Mouse (Mus musculus) cerebellum, postnatal 25 days (tissue): ENCODE data around the gene Lhfp.
"Not testable (repeated sequence)": the region's sequence is repeated elsewhere in the genome, so short reads cannot be mapped to it uniquely, and the experiment has no call there.

Experiments
- DNase-seq, 2 experiments: peaks; one replicate each; pipeline ENCODE4 v3.0.0; 2021; ENCODE audit warnings: mixed read lengths in 2 of 2

Gene Lhfp

DNA sequence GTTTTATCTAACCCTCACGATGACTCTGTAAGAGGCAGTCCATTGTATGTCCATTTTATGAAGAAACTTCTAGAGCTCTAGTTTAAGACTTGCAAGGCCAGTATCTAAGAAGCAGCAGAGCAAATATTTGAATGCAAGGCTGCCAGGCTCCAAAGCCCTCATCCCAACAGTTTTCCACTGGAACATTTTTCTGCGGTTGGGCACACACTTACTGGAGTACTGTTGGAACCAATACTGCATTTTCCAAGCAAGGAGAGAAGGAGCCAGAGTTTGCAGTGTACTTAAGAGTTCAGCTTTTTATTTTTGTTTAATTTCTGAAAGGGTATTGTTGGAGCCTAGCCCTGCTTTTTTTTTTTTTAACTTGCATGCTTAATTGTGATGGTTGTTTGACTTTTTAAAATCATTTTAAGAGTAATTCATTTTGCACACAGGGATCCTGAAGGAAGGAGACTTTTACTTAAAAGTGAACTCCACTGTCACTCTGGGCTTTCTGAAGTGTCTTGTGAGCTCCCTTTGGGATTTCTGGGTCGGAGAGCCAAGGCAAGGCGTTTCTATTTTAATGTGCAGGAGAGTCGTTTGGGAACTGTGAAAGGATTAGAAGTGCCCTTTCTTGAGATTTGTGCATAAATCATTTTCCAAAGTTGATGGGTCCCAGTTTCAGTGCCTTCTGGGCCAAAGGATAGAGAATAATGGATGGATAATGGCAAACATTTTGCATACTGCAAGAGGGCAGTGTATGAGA, 180.4 kb downstream of the Lhfp start:
- DNase-seq = peak in 1 of 2 experiments; percentile 5

DNA sequence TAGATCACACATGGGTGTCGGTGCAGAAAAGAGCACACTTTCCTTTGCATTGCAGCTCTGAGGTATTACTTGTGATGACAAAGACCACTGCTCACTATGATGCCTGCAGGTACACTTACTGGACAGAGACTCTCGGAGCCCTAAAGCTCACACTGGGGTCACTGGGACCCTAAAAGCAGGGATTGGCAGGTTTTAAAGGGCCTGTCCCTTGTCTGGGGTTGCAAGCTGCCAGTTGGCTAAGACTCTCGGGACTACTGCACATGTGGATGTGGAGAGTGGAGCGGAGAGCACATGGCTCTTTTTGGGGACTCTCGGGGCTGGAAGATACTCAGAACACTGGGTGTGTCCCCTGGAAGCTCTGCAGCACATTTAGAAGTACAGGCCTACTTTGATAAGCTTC, 182.8 kb downstream of the Lhfp start:
- DNase-seq = no peak

DNA sequence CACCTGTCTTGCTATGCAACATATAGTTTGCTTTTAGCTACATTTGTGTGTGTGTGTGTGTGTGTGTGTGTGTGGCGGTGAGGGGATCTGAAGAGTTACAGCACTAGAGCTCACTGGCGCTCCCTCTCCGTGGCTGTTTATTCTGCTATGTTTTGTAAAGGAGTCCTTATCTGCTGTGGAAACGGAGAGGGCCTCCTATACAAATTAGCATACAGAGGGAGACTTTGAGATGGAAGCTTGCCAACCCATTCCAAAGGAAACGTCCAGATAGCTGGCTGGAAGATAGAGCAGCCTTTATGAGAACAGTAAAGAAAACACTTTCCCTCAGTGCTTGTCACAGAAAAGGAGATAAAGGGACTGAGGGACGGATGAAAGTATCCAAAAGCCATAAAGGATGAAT, 184.4 kb downstream of the Lhfp start:
- DNase-seq = peak in 1 of 2 experiments; percentile 34

DNA sequence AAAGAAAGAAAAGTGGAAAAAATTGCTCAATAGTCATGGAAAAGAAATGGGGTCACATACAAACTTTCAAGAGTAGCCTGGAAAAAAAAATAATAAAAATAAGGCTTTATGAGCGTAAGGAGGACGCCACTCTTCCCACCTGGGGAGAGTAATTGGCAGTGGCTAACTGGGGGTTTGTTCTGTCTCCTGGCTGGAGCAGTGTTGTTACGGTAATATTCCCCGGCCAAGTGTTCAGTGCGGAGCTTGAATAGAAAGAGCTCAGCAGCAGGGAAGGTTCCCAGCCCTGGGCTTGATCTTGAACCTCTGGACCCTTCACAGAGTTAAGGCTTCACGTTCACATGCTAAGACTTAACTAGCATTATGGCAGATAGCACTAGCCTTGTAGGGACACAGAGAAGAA, 184.9 kb downstream of the Lhfp start:
- no peak for DNase-seq

DNA sequence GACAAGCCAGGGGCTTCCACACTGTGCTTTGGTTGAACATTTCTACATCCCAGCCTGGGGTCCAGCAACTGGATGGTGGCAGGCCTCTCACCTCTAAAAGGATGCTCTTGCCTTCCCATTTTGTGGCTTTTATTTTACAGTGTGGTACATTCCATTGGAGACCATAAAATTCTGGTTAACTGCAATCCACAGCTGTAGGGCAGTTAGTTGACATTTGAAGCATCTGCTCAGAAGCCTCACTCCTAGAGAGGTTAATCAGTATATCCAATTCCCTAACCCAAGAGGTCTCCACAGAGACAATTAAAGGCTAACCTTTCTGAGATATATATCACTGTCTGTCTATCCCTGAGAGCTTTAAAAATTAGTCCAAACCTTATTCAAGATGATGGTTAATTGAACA, 186.5 kb downstream of the Lhfp start:
- peak in 1 of 2 experiments; percentile 5 for DNase-seq

DNA sequence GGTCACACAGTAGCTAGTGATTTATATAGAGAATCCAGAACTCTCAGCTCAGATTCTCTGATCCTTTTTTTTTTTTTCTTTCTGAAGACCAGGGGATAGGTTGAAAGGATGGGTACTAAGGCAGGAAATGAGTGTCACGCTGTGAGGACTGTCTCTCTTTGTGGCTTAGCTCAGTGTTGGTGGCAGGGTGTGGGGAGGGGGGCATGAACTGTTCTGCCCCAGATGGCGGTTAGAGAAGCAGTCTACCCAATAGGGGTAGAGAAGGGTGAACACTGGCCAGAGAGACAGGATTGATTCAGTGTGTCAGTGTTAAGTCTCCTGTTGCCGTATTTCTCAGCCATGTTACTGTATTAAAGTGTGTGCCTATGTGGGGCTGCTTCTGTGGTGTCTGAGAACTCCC, 189.2 kb downstream of the Lhfp start:
- DNase-seq = no peak

DNA sequence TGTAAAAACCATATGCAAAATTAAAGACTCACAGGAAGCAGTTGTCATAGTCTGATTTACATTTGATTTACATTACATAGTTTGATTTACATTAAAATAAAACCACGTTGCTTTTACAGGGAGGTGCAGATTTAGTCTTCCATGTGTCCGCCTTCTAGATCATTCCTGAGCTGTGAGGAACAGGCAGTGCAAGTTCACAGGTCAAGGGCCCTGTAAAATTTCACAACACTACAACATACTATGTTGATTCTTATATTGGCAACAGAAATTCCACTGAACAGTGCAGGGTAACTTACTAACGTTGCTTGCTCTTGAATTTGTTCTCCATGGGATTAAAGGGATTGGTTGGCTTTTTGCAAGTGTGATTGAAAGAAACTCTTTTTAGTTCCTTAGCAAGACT, 189.8 kb downstream of the Lhfp start:
- DNase-seq = no peak

DNA sequence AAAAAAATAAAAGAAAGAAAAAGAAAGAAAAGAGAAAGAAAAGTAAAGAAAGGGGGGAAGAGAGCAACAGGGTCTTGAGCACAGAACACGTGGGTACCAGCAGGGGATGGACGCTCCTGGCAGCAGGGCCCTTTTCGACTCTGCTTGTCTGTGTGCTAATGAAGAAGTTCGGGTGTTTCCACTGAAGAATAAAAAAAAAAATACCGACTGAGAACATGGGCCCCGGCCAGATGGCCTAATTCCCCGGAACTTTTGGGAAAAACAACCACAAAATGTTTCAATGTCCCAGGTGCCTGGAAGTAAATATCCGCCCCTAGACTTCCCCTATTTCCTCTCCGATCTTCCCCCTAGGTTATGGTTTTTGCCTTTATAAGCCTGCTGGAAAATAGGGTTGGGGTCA, 191.1 kb downstream of the Lhfp start:
- DNase-seq = peak in 1 of 2 experiments; percentile 45

DNA sequence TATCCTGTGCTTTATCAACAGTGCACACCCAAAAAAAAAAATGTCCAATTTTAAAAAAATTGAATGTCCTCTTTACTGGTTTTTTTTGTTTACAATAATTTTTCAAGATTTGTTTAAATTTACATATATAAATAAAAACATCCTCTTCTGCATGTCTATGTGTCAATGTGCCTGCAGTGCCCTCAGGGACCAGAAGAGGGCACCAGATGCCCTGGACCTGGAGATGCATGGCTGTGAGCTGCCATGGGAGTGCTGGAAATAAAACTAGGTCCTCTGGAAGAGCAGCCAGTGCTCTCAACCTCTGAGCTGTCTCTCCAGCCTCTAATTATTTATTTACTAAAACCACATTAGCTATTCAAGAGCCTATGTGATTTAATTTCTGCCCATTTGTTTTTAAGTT, 193.4 kb downstream of the Lhfp start:
- peak; percentile 27 to 53 for DNase-seq

DNA sequence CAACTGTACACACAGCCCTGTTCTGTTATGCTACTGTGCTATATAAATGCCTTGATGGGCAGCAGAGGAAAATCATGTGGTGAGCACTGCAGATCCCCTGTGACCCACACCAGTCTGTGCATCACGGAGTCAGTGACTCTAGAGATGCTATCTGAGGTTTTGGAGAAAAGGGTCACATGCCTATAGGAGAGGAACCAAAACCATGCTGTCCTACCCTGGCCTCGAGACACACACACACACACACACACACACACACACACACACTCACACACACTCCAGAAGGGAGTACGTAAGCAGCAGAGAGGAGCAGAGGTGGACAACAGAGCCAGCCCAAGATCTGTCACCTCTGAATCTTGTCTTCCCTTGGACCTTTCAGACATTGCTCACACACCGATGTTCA, 195.1 kb downstream of the Lhfp start:
- no peak for DNase-seq

DNA sequence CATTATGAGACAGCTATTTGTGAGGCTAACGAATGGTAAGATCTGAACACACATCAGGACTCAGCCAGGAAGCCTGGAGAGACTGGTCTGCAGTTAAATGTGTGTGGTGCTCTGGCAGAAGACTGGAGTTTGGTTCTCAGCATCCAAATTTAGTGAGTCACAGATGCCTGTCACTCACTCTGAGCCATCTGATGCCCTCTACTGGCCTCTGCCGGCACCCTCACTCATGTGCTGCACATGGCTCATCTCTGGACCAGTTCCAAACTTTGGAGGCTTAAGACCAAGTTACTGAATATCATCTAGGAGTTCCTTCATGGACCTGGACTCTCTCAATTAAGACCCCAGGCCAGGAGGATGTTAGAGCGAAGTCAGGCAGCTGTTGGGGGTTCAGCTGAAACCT, 198.8 kb downstream of the Lhfp start:
- DNase-seq = peak in 1 of 2 experiments; percentile 12

DNA sequence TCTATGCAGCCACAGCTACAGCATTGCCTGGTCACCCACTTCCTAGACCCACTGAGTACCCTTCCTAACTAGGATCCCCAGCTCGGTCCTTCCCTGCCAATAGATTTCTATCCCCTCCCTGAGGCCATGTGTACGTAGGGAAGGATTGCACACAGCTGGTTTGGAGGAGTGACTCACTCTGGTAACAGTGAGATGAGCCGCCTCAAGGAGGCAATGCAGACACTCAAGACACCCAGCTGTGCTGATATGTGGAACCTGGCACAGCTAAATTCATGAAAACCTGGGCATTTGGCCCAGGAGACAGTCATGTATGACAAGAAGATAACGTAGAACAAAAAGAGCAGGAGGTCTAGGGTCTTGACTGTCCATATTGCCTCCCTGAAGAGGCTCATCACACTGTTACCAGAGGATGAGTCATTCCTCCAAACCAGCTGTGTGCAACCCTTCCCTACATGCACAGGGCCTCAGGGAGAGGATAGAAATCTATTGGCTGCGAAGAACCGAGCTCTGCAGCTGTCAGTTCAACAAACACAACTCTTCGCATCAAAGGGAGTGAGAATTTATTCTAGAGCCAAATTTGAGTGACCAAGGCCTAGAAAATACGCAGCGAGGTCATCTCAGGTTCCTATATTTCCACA, 204.4 kb downstream of the Lhfp start:
- DNase-seq = no peak

DNA sequence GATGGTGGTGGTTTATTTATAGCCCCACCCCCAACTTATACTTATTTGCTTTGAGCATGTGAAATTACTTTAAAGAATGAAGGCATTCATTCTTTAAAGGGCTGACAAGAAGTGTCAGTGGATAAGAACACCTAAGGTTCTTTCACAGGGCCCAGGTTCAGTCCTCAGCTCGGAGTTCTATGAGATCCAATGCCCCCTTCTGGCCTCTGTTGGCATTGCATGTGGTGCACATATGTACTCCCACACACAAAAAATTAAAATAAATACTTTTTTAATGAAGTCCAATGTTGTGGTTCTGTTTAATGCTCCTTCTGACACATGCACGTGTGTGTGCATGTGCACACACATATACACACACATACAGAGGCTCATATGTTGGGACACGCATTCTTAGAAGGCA, 205.8 kb downstream of the Lhfp start:
- DNase-seq = peak; percentile 52 to 79

DNA sequence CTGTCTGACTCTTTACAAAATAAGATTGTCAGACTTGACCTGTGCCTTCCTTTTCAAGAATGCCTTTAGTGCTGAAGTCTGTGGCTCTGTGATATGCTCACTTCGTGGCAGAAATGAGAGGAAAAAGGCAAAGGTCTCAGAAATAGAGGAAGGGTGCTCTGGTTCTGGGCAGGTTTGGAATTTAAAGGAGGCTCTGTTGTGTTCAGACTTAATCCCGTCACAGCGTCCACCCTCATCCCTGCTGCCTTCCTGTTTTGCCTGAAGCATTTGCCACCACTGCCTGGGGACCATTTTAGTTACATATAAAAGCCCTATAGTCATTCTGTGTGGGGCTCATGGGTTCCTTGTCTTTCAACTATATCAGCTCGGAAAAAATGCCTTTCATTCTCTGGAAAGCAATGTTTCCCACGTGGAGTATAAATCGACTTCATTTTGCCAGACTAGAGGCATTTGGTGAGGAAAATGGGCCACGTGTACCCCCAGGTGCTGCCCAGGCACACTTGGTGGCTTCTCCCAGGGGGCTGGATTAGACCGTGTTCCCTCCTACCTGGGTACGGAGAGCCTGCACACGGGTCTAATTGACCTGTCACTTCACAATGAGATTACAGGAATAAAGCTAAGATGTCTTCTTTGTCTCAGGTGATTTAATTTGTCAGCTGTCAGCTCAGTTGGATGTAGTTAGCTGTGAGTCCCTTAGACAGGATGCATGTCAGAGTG, 207.0 kb downstream of the Lhfp start:
- DNase-seq = no peak

DNA sequence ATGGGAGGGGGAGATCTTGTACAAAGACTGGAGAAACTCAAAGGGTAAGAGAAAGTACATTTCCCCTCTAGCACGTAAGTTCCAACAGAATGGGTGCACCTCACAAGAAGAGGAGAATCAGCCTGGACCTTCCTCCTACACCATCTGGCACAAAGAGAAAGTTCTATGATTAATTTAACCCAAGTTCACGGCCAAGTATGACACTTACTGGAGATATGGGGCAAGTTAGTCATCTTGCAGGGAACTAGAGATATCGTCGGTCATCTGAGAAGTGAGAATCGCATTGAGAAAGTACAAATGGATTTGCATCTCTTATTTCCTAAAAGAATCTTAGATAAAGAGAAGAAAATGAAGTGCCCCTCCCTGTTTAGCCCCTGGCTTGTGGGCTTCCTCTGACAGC, 211.2 kb downstream of the Lhfp start:
- DNase-seq = no peak

DNA sequence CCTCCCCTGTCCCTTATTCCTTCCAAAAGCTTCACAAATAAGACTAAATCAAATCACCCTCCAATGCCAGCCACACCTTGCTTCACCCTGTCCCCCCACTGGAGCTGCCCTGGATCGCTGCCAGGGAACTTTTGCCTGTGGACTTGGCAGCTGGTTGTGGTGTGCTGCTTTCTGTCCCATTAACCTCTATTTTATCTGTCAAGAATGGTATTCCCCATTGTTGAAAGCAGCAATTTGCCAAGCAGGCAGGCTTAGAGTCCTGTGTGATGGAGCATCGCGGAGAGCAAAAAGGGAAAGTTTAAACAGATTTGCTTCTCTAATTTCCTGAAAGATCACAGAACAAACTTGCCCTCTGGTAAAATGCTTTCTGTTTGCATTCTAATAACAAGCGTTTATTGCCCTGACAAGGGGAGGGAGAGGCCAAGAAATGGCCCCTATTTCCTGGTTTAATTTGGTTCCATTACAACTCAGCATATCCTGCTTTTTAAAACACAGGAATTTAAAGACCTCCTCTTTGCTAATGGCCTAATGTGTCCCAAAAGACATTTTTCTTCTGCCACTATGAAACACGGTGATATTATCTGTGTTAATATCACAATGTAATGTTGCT, 212.0 kb downstream of the Lhfp start:
- DNase-seq = peak in 1 of 2 experiments; percentile 53

DNA sequence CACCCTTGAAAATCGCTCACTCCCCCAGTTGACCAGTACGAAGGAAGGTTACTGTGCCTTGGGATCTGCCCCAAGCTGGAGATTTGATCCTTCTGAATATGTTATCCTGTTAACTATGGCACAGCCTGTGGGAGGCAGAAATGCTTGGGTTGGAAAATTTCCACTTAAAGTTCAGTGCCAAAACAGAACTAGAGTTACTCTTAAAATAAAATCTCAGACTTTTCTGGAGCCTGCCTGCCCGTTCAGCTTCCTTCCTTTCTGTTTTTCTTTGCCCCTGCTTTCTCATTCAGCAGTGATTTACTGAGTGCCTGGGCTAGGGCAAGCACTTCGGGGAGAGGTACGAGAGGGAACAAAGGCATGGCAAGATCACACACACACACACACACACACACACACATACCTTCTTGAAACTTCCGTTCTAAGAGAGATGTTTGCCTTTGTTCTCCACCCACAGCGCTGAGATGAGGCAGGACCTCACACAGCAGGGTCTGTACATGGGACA, 217.4 kb downstream of the Lhfp start:
- no peak for DNase-seq

DNA sequence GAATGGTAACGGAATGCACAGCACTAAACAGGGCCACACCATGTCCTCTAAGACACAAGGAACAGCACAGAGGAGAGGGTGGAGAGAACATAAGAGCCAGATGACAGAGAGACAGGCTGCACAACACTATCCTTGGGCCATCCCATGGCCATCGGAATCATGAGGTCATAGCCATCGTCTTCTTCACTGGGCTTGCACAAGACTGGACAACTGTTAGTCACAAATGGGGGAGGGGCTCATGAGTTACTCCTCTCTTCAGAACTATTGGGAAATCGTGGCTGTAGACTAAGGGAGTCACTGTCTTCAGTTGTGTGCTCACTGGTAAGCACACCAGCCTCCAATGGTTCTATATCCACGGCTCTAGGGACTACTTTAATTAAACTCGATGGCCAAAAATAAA, 224.8 kb downstream of the Lhfp start:
- no peak for DNase-seq

DNA sequence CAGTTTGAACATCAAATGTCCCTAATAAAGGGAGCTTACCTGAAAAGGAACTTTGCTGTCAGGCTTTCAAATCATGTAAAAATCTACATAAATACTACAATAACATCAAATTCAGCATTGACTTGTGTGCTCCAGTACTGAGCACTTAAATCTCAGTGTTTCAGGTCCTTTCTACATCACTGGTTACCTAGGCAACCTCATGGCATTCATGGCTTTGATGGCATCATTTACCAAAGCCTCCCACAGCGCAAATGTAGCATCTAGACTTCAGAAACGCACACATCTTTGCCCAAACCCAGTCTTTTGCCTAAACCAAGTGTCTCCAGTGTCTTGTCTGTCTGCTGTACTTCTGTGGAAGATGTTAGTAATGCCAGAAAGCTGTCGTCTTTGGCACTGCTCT, 225.7 kb downstream of the Lhfp start:
- DNase-seq = no peak

DNA sequence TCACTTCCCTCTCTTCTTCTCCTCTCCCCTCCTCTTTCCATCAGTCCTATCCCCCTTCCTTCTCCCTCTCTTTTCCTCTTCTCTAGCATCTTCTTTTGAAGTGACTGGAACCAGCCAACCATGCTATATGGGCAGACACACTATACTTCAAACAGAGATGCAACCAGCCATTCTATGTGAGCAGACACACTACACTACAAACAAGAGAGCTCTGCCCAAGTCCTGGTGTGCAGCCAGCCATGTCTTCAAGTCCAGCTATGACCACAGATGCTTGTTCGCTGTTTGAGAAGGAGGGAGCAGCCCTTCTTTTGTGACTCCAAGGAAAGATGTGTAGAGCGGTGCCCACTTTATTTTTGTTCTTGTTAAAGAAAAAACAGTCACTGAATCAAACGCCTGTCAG, 231.9 kb downstream of the Lhfp start:
- DNase-seq = no peak

DNA sequence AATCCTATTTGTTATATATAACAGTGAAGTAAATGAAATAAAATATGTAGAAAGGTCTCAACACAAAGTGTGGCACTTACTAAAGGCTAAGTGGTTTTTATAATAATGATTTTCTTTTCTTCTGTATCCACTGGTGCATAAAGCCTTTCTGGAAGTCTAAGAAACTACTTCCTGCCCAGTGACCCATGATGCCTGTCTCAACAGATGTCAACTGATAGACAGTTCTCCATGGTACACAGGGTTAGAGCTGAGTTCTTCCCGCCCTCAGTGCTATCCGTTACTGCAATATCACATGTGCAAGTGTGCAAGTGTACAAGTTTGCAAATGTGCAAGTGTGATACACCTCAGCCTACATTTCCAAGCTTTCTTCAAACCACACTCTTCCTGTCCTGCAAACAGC, 236.7 kb downstream of the Lhfp start:
- DNase-seq = no peak

DNA sequence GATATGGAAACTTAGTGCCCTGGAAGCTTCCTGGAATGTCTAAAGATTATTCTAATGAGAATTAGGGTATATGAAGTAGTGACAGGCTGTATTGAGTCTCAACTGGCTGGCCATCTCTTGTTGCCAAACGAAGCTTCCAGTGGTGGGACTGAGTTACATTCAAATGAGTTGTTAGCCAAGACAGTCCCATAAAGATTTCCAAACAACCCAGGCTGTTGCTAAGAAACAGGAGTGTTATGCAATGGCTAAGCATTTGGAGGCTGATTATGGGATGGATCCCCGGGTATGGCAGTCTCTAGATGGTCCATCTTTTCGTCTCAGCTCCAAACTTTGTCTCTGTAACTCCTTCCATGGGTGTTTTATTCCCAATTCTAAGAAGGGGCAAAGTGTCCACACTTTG, 240.7 kb downstream of the Lhfp start:
- DNase-seq = not testable (repeated sequence)

DNA sequence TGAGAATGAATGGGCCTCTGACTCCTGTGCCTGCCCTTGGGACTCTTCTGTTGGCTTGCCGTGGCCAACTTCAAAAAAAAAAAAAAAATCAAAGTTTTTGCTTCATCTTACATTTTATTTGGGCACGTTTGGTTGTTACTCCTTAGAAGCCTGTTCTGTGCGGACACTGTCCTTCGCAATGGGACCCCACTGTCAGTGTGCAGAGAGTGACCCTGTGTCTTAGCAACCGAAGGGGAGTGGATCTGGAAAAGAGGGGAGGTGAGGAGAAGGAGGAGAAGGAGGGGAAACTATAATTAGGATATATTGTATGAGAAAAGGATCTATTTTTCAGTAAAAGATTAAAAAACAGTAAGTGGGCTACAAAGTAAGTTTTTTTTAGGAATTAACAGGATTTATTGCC, 242.7 kb downstream of the Lhfp start:
- DNase-seq = no peak
